Mouse (Mus musculus): ENCODE measurements around the gene Lexm.
A peak's percentile ranks its signal among the peaks of the same experiment; 100 is the strongest.

Lexm gene

DNA sequence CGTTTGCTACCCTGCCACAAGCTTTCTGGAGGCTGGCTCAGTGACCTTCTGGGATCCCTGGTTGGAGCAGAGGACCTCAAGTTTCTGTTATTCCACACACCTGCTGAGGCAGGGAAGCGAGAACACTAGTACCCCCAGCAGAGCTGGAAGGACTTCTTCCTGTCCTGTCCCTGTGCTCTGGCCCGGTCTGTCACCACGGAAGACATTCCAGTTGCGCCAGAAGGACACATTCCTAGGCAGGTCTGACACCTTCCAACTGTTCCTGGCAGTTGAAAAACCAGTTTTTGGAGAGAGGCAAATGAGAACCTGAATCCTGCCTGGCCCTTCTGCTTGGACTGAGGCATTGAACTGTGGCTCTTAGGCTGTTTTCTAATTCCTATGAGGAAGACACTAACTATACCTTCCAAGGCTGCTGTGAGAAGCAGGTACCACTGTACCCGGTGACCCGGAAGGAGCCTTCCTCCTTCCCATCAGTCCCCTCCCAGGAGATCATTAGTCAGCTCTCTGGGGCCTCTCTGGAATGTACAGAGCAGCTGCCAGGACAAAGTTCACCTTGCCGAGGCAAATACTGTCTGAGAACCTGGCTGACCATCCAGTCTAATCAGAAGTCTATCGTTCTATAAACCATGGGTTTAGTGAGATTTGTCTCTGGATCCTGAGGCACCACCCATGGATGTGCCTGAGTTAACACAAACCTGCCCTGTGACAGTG, 11.8 kb upstream of the Lexm start:
- ATAC-seq (ENCODE audit: insufficient number of reproducible peaks, low FRiP score, low TSS enrichment): no peak

DNA sequence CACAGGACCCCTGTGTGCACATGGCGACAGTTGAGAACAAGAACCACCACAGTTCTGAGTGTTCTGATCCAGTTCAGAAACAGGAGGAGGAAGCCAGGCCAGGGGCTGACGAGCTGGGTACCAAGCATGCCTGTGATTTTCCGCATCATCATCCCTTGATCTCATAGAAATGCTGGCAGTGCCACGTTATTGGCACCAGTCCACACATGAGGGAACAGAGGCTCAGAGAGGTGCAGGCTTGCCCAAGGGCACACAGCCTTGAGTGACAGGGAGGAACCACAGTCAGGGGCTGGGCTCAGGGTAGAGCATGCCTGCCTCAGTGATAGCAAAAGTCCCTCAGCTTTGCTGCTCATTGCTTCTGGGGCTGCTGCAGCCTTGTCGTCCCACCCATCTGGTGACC, 10.8 kb upstream of the Lexm start:
- no peak for ATAC-seq (ENCODE audit: insufficient number of reproducible peaks, low FRiP score, low TSS enrichment)

DNA sequence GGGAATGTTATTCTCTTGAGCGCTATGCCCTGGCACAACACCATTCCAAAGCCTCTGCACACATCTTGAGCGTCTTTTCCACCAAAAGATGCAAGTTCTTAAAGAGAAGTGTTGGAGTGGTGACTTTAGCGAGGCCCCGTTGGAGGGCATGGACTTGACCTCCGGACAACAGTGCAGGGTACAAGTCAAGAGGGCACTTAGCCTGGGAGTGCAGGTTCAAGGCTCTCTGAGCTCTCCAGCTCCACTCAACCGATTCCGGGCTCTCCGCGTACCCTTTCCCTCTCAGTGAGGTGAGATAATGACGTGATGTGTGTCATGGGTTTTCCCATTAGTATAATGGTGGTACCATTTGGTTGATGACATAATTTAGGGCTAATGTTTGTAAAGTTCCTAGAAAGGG, 7.2 kb upstream of the Lexm start:
- ATAC-seq (ENCODE audit: insufficient number of reproducible peaks, low FRiP score, low TSS enrichment): no peak

DNA sequence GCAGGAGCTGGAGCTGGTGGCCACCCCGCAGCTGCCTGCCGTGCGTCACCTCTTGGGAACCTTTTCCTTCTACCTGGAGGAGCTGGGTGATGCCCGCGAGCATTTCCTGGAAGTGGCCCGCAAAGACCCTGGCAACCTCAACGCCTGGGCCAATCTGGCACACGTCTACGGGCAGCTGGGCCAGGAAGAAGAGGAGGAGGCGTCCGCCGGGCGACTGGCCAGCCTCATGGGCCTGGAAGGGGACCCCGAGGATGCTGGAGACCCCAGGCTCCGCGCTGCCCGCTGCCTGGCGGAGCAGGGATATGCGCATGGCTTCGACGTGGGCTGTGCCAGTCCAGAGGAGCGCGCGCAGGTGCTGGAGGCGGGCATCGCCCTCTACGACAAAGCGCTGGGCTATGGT, 5.7 kb upstream of the Lexm start:
- ATAC-seq (ENCODE audit: insufficient number of reproducible peaks, low FRiP score, low TSS enrichment): no peak

DNA sequence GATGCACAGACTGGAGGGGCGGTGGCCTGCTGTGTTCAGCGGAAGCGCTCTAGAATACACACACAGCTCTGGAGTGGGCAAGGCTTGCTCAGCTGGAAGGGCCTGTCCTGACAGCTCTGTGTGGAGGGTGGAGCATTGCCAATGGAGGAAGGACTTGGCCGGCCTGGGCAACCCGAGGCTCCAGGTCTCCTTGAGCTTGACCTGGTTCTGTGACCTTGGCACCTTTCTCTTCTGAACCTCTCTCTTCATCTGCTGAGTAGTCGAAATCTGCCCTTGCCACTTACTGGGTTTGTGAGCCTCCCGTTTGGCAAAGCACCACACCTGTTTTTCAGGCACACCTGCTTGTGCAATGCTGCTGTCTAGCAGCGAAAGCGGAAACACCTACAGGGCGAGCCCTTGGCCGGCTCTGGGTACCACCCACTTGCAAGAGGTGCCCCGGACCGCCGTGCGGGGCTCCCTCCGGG, 5.0 kb upstream of the Lexm start, which contains the start of gene Ttc22:
Ttc22 (plus strand) TSS at position 403 of the 464 bp plus-strand sequence.
- ATAC-seq (ENCODE audit: insufficient number of reproducible peaks, low FRiP score, low TSS enrichment): no peak

DNA sequence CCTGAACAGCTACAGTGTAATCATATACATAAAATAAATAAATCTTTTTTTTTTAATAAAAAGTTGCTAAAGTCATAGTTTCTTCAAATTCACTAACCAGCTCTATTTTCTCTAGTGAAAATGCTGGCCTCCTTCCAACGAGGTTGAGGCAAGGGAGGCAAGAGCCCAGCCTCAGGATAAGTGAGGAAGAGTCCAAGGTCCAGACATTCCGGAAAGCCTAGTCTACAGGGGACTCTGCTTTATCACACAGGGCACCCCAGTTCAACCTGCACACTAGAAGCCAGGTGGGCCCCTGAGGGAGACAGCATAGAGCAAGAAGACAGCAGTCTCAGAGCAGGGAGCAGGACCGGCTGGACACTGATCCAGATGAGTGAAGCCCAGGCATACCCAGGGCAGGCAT, 4.4 kb upstream of the Lexm start:
- no peak for ATAC-seq (ENCODE audit: insufficient number of reproducible peaks, low FRiP score, low TSS enrichment)

DNA sequence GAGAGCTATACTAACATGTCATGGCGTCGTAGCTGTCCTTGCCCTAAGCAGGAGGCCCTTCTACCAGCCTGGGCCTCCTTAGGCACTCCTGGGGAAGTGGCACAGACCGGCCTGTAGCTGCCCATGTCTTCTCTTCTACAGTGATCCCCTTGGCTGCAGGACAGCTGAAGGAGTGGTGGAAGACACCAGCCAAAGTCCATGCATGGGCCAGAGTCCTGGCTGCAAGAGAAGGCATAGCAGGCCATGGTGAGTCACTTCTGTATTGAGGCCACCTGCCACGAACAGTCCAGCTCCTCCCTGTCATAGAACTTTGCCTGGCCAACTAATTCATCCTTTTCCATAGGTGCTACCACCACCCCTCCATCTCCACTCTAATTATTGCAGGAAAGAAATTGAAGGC, 1.9 kb upstream of the Lexm start:
- ATAC-seq (ENCODE audit: insufficient number of reproducible peaks, low FRiP score, low TSS enrichment): no peak

DNA sequence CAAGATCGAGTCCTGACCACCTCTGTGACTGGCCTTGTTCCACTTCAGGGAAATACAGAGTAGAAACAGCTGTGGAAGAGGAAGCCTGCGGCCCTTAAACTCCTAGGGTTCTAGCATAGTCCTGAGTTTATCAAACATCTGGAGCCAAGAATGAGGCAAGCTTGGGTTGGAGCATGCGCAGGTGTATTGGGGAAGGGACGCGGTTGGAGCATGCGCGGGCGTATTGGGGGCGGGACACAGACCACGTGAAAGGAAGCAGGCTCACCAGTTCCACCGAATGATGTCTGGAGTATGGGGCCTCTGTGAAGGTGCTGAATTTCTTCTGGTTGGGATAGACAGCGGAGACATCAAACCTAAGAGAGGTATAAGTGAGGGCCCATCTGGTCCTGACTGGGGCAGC, 1.4 kb downstream of the Lexm start:
- ATAC-seq (ENCODE audit: insufficient number of reproducible peaks, low FRiP score, low TSS enrichment): no peak

DNA sequence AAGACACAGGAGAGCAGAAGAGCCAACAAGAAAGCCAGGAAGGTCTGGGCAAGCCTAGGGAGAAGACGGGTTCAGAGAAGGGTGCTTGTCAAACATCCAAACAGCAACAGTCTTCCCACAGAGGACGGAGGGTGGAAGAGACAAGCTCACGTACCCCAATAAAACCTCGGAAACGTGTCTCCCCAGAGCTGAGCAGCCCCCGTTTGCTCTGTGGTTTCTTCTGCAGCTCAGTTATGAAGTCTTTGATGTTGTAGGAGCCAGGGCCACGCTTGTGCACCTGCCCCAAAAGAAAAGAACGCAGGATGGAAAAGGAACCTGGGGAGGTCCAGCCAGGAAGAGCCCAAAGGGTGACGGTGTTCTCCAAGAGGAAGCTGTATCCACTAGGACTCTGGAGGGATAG, 2.2 kb downstream of the Lexm start:
- no peak for ATAC-seq (ENCODE audit: insufficient number of reproducible peaks, low FRiP score, low TSS enrichment)

DNA sequence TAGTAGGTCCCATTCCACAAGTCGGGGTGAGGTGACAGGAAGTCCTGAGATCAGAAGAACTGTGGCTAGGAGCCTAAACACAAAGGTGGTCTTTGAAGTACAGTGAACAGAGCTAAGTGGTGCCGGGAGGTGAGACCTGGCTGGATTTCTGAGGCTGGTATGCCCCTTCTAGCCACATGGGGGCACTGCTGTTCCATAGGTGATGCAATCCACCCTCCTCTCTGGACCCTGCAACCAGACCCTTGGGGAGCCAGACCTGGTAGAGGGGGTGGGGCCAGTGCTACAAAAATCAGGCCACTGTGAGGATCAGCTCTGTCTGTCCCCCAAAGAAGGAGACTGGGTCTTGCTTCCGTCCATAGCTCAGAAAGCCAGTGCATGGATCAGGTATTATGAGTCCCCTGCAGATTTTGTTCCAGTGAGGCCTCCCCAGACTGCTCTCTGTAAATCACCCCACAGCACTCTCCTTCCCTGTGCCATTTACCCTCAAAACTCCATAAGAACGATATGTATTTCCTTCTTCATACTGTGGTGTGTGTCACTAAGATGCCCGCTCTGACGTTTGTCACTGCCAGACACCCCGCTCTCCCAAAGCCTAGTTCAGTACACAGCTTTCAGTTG, 2.8 kb downstream of the Lexm start:
- ATAC-seq (ENCODE audit: insufficient number of reproducible peaks, low FRiP score, low TSS enrichment): peak; percentile 43; the same call in 1 of the 2 replicates

DNA sequence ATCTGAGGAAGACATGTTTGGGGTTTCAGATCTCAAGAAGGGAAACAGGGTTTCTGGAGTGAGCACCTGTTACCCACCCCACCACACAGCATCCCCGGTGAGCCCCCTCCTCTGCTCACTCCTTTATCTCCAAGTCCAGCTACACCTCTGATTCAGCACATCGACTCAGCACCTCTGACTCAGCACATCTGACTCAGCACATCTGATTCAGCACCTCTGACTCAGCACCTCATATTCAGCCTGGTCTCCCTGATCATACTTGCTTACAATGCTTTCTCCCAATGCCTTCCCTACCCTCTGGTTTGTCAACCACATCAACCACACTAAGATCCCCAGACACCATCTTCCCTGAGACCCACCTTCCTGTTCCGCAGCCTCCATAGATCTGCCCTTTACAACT, 3.5 kb downstream of the Lexm start:
- no peak for ATAC-seq (ENCODE audit: insufficient number of reproducible peaks, low FRiP score, low TSS enrichment)

DNA sequence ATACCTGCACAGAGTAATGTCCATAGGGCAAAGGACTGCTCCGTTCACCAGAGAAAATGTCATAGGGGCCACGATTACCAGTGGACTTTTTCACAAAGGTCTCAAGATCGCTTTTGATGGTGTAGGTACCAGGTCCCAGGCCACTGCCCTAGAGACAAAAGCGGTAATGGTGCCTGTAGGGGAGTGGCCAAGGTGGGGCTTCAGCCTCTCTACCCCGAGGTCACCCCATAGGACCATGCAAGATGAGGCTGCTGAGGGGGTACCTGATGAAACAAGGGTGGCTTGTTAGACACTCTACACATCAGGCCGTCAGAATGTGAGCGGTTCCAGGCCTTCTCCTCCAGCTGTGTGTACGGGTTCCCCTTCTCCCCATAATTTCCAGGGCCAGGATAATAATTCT, 3.9 kb downstream of the Lexm start:
- ATAC-seq (ENCODE audit: insufficient number of reproducible peaks, low FRiP score, low TSS enrichment): no peak

DNA sequence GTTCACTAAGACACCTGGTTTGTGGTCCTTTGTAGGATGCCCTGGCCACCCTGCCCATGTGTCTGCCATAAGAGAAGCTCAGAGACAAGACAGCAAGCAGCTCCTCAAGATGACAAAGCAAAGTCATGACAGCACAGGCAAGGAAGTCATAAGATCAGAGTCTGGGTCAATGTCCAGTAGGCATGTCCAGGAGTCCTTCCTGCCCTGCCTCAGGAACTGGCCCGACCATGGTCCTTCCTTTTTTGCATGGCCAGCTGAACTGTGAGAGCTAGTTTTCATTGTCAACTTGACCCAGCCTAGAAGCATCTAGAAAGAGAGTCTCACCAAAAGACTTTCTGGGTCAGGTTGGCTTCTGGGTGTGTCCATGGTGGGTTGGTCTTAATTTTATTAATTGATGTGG, 9.1 kb downstream of the Lexm start:
- no peak for ATAC-seq (ENCODE audit: insufficient number of reproducible peaks, low FRiP score, low TSS enrichment)

DNA sequence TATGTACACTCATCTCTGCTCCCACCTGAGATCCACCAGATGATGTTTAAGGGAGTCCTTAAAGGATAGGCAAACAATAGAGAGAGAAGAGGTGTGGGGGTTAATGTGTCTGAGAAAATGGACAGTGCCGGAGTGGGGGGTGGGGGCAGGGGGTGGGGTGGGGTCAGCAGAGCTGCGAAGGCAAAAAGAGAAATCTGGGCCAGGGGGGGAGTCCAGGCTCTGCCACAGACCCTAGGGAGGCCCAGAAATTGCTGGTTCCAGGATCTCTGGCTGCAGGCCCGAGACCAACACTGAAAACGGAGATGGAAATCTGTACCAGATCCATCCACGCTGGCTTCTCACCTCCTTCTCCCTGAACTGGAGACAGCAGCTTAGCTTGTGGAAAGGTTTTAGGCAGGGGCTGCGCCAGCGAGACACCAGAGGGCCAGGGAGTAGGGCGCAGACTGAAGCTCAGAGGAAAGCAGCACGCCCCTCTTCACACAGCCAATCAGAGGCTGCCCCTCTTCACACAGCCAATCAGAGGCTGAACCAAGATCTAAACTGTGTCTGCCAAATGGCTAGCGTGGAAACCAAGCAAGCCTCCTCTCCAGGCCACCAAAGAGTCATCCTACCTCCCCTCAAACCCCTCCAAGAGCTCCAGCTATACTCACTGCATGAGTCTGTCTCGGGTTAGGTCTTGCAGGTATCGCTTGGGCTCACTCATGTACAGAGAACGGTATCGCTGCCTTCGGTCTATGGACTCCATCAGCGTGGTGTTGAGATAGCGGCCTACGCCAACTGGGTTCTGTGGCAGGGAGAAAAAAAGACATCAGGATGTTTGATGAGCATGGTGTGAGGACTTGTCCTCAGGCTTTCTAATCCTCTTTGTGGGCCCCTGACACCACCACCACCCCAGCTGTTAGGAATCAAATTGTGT, 10.1 kb downstream of the Lexm start:
- ATAC-seq (ENCODE audit: insufficient number of reproducible peaks, low FRiP score, low TSS enrichment): peak; percentile 70; the same call in 1 of the 2 replicates

DNA sequence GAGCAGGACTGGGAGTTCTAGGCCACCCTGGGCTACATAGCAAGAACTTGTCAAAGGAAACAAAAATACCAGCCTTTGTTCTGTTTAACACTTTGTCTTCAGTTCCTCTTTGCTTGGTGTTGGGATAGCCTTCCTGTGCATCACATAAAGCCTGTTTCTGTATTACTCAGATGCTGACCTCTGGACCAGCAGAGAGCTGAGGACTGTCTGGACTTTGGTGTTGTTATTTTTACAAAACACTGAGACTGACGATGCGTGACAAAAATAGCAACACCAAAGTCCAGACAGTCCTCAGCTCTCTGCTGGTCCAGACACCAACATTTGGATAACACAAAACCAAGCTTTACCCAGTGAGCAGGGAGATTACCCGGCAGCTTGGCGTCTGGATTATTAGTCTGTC, 16.3 kb downstream of the Lexm start:
- no peak for ATAC-seq (ENCODE audit: insufficient number of reproducible peaks, low FRiP score, low TSS enrichment)

DNA sequence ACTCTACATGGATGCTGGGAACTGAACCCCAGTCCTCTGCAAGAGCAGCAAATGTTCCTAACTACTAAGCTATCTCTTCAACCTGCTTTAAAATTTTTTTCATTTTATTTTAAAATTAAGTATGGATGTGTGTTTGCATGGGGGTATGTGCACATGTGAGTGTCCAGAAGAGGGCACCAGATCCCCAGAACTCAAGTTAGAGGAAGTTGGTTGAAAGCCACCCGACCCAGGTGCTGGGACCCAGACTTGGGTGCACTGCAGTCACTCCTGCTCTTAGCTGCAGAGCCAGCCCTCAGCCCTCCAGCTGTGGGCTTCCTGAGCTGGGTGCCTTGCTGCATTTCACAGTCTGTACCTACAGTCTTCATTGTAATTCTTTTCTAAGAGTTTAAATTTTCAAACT, 17.6 kb downstream of the Lexm start:
- ATAC-seq (ENCODE audit: insufficient number of reproducible peaks, low FRiP score, low TSS enrichment): no peak

DNA sequence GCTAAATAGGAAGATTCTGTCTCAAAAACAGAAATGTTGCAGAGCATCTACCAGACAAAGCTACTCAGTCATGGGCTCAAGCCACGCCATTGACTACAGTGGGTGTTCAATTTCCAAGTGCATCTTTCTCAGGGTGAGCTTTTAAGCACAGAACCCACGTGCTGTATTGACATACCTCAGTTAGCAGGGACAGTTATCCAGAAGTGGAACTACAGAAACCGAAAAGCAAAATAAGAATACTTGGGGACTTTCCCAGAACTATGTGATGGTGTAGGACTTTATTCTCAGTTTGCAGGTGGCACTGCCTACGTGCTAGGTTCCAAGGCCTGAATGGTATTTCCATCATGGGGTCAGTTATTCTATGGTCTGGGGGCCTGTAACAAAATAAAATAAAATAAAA, 19.3 kb downstream of the Lexm start:
- no peak for ATAC-seq (ENCODE audit: insufficient number of reproducible peaks, low FRiP score, low TSS enrichment)

DNA sequence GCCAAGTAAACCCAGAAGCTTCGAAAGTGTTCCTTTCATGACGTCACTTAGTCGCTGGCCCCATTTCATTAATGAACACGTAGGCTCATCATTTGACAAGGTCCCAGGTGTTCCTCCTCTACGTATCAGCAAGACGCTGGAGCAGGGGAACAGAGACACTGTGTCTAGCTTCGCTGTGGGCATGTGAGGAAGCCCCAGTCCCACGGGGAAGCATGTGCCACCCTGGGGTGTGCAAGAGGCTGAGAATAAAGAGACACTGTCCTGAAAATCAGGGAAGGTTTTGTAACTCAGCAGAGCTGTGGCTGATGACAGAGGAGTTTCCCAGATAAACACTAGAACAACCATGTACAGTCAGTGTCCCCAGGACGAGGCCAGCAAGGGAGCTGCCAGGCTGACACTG, 20.0 kb downstream of the Lexm start:
- ATAC-seq (ENCODE audit: insufficient number of reproducible peaks, low FRiP score, low TSS enrichment): no peak

DNA sequence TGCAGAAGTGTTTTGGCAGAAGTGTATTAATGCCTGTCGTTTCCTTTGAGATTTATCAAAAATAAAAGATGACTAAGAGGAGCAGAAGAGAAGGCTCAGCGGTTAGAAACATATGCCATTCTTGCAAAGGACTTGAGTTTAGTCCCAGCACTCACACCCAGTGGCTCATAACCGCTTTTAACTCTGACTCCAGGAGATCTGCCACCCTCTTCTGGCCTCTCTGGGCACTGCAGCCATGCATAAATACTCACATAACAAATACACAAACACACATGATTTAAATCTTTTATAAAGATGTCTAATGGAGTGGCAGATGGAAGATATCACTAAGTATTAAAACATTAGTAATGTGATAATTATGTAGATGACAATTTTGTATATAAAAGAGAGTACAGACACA, 20.8 kb downstream of the Lexm start:
- no peak for ATAC-seq (ENCODE audit: insufficient number of reproducible peaks, low FRiP score, low TSS enrichment)

DNA sequence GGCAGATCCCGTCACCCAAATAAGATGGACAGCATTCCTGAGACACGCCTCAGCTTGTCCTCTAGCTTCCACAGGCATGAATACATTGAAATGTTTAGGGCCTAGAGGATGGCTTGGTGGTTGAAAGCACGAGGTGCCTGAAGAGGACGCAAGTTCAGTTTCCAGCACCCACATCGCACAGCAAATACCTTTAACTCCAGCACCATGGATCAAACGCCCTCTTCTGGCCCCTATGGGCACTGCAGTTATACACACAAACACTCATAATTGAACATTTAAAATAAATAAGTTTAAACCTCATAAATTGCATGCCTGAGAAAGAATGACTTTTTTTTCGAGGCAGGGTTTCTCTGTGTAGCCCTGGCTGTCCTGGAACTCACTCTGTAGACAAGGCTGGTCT, 23.4 kb downstream of the Lexm start:
- ATAC-seq (ENCODE audit: insufficient number of reproducible peaks, low FRiP score, low TSS enrichment): no peak

DNA sequence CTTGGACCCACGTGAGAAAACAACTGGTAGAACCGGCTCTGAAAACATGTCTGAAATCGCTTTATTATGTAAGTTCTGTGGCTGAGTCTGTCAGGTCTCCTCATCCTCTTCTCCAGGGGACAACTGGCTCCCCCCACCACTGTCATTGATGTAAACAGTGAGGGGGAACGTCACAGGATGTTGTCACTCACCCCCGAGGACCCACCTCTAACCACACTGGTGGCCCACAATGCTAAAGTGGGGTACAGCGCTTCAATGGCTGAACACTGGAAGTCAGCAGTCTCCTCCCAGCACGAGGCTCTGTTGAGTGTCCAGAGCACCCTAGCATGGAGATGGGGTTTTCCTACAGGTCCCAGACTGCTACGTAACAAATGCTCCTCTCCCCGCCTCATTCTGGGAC, 26.2 kb downstream of the Lexm start:
- no peak for ATAC-seq (ENCODE audit: insufficient number of reproducible peaks, low FRiP score, low TSS enrichment)

Measured in cerebellum, adult (tissue).